Mouse (Mus musculus) heart, postnatal 14 days (tissue): ENCODE data around the gene Agfg1. TPM values are rescaled to one million over a fixed set of nuclear protein-coding genes. Genes with fewer than 3 reads are reported as not detected.
"Not testable (repeated sequence)": the region's sequence is repeated elsewhere in the genome, so short reads cannot be mapped to it uniquely, and the experiment has no call there.

Experiments used
- DNase-seq, 2 experiments: peaks; one replicate each; pipeline ENCODE4 v3.0.0; 2021 to 2022
- intact Hi-C: fragments of 180-260 bp; cut with DNase I; formaldehyde crosslinking; loops from one replicate; pipeline ENCODE4 v1.15.1; 2025
- microRNA-seq, 2 experiments: library from miRNA; unstranded; fragments of <30 nt; microRNA quantifications; one replicate each; pipeline ENCODE4 v1.2.0; 2021 to 2022
- total RNA-seq, 2 experiments: library from RNA; stranded (reverse); gene quantifications; 2 replicates each; pipeline ENCODE4 v1.2.3; 2021

Agfg1 gene
- total RNA-seq, 2 experiments from 2014 or later: 34.0 to 36.7 TPM

DNA sequence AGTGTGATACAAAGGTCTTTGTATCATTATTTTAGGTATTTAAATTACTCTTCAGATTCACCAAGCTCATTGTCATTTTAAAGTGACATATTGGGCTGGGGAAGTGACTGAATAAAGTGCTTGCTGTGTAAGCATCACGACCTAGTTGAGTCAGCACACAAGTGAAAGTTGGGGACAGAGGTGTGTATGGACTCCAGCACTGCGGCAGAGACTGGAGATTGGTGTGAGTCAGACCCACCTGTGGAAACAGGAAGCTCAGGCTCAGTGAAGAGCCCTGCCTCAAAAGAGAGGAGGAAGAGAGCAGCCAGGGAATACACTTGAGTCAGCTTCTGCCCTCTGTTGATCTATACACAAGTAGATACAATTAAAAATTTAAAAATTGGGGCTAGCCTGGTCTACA is 39.9 kb downstream of the Agfg1 start:
- intact Hi-C loops: no loop called here
- DNase-seq: no peak

DNA sequence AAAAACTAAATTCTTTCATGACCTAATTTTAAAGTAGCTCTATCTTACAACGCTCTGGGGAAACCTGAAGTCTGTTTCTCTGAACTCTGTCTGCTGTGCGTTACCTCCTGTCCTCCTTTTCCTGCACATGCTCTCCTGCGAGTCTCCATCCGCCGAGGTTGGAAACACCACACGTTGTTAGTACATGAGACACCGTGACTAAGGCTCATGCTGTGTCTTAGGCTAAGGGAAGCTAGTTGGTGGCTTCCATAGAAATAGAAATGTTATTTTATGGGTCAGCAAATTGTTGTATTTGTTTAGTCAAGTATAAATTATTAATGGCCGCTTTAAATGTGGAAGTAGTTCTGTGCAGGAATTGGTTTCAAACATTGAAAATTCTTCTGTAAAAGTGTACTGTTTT is 40.9 kb downstream of the Agfg1 start:
- DNase-seq: no peak

DNA sequence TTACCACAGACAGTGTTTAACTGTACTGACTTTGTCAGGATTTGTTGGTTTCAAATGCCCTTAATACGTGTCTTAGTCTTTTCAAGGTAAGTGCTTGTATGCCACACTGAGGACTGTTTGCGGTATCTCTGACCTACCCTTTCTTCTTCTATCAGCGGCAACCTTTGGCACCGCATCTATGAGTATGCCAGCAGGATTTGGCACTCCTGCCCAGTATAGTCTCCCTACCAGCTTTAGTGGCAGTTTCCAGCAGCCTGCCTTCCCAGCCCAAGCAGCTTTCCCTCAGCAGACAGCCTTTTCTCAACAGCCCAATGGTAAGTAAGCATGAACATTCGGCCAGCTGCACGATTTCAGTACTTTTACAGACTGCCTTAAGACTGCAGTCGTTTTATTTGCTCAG is 54.0 kb downstream of the Agfg1 start:
- no peak for DNase-seq
- intact Hi-C loops: loop anchor here (5.0 kb wide), 1 partner anchor 41 kb away; no protein-coding TSS in a partner anchor

More for the DNA sequence above, 40.9 kb downstream of the Agfg1 start:
- intact Hi-C loops: loop anchor here (5.0 kb wide), 1 partner anchor 38 kb away; no protein-coding TSS in a partner anchor

DNA sequence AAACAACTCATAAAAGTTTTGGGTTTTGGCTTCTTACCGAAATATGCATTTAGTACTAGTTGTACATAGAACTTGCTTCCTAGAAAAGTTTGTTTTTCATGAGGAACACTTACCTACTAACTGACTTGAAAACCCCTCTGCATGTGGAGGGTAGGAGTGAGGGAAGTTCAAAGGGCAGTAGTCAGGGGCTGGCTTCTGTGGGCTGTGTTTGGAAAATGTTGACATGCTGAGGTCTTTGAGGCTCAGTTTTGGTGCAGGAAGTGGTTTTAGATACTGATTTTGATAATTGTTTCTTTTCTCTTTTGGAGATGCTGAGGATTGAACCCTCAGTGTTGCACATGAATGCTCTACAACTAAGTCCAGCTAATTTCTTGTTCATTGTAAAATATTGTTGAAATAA is 61.3 kb downstream of the Agfg1 start:
- intact Hi-C loops: no loop called here
- no peak for DNase-seq

DNA sequence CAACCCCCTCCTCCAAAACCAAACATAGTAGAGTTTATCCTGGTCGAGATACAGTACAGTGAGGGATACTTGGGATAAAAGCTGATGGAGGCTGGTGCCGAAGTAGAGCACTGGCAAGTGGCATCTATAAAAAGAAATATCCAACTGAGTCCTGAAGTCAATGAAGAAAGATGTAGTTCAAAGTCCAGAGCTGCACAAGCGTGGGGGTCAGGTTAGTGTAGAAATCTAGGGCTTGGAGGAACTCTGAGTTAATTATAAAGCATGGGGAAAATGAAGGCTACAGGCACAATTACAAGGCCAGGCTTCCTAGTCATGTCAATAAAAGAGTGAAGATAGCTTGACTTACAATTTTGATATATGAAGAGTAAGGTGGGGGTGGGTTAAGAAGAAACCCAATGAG is 61.9 kb downstream of the Agfg1 start:
- DNase-seq: no peak
- intact Hi-C loops: no loop called here

DNA sequence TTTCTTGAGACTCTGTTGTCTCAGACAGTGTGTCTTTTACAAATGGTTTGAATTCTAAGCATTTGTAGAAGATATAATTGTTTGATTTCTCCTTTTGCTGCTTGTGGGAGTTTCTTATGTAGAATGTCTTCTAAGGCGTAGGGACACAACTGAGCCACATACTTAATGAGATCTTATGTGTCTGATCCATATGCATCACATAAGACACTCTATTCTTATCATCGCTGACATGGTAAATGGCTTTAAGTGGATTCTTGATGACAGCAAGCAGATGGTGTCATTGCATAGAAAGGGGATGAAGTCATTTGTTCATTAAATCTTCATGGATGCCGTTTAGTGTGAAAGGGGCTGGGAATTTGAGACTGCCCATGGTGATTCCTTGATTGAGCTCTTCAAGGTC is 66.6 kb downstream of the Agfg1 start:
- intact Hi-C loops: no loop called here
- no peak for DNase-seq

DNA sequence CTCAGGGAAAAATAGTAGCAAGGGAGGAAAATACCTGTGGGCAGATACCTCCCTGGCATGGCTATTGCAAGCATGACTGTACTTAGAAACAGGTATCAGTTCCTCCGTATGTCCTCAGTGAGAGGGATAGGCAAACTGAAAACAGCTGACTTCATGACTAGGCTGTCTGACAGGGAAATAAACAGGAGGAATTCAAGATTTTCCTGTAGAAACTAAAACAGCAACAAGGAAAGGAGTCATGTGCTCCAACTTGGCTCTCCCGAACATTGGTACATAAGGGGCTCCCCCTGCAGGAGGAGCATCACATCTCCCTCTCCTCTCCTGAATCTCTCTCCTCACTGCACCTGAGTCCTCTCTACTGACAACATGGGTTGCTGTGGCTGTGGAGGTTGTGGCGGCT is 73.7 kb downstream of the Agfg1 start, which contains the start of gene A030005L19Rik:
Gene A030005L19Rik (plus strand): TSS at position 301 of the 400 bp plus-strand sequence.
- intact Hi-C loops: no loop called here

DNA sequence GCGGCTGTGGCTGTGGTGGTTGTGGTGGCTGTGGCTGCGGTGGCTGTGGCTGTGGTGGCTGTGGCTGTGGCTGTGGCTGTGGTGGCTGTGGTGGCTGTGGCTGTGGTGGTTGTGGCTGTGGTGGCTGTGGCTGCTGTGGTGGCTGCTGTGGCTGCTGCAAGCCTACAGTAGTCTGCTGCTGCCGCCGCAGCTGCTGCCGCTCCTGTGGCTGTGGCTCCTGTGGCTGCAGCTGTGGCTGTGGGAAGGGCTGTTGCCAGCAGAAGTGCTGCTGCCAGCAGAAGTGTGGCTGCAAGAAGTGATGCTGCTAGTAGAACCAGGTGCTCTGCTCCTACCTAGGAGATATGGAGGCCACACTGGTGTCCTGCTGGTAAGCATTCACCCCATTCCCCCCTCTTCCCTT is 74.2 kb downstream of the Agfg1 start:
- intact Hi-C loops, DNase-seq: not testable (repeated sequence)

More for the DNA sequence above, 73.7 kb downstream of the Agfg1 start, which contains the start of gene A030005L19Rik:
- no peak for DNase-seq

DNA sequence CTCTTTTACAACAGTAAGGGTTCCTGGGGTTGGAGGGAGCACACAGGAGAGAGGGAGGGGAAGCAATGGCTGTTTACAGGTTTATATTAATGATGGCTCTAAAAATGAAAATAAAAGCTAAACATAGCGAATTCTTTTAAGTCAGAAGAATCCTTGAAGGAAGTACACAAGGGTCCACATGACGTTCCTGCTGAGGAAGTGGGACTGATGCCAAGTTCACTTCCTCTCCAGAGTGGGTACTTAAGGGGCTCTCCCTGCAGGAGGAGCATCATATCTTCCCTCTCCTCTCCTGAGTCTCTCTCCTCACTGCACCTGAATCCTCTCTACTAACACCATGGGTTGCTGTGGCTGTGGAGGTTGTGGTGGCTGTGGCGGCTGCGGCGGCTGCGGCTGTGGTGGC is 85.4 kb downstream of the Agfg1 start, which contains the start of gene A030014E15Rik:
Gene A030014E15Rik (plus strand): TSS at position 268 of the 400 bp plus-strand sequence.
- intact Hi-C loops: no loop called here
- peak in 1 of 2 experiments; percentile 7 for DNase-seq

DNA sequence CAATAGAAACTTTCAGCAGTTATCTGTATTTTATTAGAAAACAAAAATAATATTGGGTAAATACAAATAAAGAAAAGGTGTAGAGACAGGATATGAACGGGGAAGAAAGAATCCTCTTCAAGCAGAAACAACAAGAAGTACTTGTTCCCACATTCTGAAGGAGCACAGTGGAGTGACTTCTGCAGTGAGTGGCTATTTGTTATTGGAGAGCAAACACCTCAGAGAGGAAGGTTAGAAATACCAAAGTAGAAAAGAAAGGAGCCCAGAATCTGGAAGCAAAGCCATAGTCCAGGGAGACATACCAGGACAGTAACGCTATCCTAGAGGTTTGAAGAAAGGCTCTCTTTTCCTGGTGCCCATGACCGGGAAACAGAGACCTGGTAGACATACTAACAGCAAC is 91.3 kb downstream of the Agfg1 start:
- DNase-seq, intact Hi-C loops: not testable (repeated sequence)

DNA sequence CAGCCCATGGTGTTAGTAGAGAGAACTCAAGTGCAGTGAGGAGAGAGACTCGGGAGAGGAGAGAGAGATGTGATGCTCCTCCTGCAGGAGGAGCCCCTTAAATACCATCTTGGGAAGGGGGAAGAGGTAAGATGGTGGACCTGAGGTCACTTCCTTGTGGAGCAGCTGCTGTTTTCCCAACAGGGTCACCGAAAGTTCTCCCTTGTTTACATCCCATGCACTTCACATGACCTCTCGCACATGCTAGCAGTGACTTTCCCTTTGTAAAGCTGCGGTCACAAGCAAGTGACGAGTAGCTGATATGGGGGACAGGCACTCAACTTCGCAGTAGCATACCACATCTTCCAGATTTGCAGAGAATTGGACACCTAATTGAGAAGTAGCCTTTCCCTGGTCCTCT is 92.0 kb downstream of the Agfg1 start, which contains the start of gene Gm6217:
Gene Gm6217 (minus strand): TSS at position 74 of the 400 bp plus-strand sequence.
- intact Hi-C loops, DNase-seq: not testable (repeated sequence)

DNA sequence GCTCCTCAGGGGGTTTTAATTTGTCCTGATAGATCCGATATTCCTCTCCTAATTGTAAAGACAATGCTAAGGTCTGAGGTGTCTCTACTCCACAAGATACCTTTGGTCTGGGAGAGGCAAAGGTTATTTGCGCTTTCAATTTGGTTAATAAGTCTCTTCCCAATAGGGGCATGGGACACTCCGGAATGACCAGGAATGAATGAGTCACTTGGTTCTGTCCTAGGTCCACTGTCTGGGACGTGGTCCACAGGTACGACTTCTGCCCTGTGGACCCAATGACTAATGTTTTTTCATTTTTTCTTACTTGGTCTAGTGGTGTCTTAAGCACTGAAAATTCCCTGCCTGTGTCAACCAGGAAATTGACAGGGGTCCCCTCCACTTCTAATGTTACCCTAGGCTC is 99.4 kb downstream of the Agfg1 start:
- intact Hi-C loops: no loop called here
- no peak for DNase-seq

DNA sequence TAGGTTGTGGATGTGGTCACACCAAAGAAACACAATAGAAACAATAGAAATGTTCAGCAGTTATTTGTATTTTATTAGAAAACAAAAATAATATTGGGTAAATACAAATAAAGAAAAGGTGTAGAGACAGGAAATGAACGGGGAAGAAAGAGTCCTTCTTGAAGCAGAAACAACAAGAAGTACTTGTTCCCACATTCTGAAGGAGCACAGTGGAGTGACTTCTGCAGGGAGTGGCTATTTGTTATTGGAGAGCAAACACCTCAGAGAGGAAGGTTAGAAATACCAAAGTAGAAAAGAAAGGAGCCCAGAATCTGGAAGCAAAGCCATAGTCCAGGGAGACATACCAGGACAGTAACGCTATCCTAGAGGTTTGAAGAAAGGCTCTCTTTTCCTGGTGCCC is 103.2 kb downstream of the Agfg1 start:
- intact Hi-C loops, DNase-seq: not testable (repeated sequence)

DNA sequence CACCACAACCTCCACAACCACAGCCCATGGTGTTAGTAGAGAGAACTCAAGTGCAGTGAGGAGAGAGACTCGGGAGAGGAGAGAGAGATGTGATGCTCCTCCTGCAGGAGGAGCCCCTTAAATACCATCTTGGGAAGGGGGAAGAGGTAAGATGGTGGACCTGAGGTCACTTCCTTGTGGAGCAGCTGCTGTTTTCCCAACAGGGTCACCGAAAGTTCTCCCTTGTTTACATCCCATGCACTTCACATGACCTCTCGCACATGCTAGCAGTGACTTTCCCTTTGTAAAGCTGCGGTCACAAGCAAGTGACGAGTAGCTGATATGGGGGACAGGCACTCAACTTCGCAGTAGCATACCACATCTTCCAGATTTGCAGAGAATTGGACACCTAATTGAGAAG is 104.0 kb downstream of the Agfg1 start, which contains the start of gene A030003K21Rik:
Gene A030003K21Rik (minus strand): TSS at position 94 of the 400 bp plus-strand sequence.
- intact Hi-C loops: not testable (repeated sequence)

DNA sequence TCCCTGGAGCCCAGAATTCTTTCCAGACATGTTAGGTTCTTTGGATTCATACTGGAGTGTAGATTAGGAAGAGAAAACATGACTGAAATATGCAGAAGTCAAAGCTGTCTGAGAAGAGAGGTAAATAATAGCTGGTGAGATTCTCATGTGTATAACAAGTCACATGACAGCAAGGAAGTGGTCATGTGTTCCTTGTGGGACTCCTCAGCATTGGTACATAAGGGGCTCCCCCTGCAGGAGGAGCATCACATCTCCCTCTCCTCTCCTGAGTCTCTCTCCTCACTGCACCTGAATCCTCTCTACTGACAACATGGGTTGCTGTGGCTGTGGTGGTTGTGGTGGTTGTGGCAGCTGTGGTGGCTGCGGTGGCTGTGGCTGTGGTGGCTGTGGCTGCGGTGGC is 106.7 kb downstream of the Agfg1 start:
- intact Hi-C loops, DNase-seq: not testable (repeated sequence)

More for the DNA sequence above, 104.0 kb downstream of the Agfg1 start, which contains the start of gene A030003K21Rik:
- DNase-seq: not testable (repeated sequence)

DNA sequence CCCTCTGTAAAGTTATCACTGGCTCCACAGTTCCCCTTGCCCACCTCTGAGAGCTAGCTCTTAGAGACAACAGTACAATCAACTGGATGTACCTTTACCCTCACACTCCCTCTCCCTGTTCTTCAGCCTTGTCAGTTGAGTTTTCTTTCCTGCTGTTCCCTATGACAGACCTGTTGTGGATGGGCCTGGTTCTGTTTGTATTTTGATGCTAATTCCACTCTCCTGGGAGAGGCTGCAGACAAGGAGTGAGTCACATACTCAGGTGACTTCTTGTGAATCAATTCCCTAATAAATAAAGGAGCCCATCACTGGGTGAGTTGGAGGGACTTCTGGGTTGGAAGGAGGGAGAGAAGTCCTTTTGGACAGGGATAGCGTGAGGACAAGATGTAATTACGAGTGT is 109.3 kb downstream of the Agfg1 start:
- DNase-seq: no peak
- intact Hi-C loops: no loop called here

Small RNAs within 50 kb of the gene (microRNA-seq; reads per million reads assigned to microRNA genes)
- 0 to 0.97 reads per million in 2 experiments for gene Gm22396

Other genes starting within 250 kb of the Agfg1 start
- gene Mff, start 114.6 kb upstream of the Agfg1 start, total RNA-seq: 100 to 1,000 TPM; 183 to 184 TPM
- not detected for gene Tm4sf20, start 71.0 kb upstream of the Agfg1 start, total RNA-seq
- not detected for gene Gm47791, start 68.2 kb upstream of the Agfg1 start, total RNA-seq
- gene A030005L19Rik, start 73.8 kb downstream of the Agfg1 start, total RNA-seq: not detected
- not detected for gene A030014E15Rik, start 85.4 kb downstream of the Agfg1 start, total RNA-seq
- gene Gm6217, start 91.9 kb downstream of the Agfg1 start, total RNA-seq: not detected
- gene A030003K21Rik, start 103.9 kb downstream of the Agfg1 start, total RNA-seq: not detected
- not detected for gene Gm7544, start 116.5 kb downstream of the Agfg1 start, total RNA-seq
- not detected for gene Gm47955, start 120.8 kb downstream of the Agfg1 start, total RNA-seq
- gene Gm47959, start 161.1 kb downstream of the Agfg1 start, total RNA-seq: not detected
- gene Slc19a3, start 199.0 kb downstream of the Agfg1 start, total RNA-seq: under 1 TPM; 0.51 to 0.57 TPM
- gene Krtap28-10, start 203.0 kb downstream of the Agfg1 start, total RNA-seq: not detected
- not detected for gene Gm47969, start 205.4 kb downstream of the Agfg1 start, total RNA-seq
- not detected for gene A030005K14Rik, start 219.9 kb downstream of the Agfg1 start, total RNA-seq
- not detected for gene Krtap28-13, start 221.4 kb downstream of the Agfg1 start, total RNA-seq